Mouse (Mus musculus) ES-Bruce4 (cell line): Measurements from ENCODE around the gene Ptpn4.

Experiments
- CTCF ChIP-seq: IDR thresholded peaks from one replicate; pipeline ENCODE4 v1.8.1; 2011; ENCODE audit warnings: low read depth, low read length
- EP300 ChIP-seq: IDR thresholded peaks from 2 replicates; pipeline ENCODE4 v1.6.1; 2011; ENCODE audit warnings: low read depth, low read length; ENCODE audit not compliant: insufficient read depth
- POLR2A ChIP-seq: IDR thresholded peaks from one replicate; pipeline ENCODE4 v1.8.1; 2011; ENCODE audit warnings: low read length; ENCODE audit not compliant: insufficient read depth

- no peak for TF ChIP-seq CTCF
- no peak for TF ChIP-seq EP300
- TF ChIP-seq POLR2A = no peak
Measured at GRCm38 (mm10) chr1:119624444-119624843, 213.0 kb downstream of the Ptpn4 start.
